28 mouse cellular contexts compared by ENCODE assay signal in the genomic region with DNA sequence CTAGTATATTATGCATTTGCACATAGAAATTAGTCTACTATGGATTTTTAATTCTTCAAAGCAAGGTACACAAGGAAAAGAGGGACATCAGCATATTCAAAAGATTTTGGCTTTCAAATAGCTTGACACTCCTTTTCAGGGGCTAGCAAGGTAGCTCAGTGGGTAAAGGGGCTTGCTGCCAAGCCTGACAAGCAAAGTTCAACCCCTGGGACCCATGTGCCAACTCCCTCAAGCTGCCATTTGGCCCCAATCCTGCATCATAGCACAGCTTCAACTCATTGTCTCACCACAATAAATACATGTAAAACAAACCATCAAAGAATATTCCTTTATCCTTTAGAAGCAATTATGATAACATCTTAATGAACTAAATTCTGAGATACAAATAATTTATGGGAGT. TPM values are rescaled to one million over a fixed set of nuclear protein-coding genes. Genes with fewer than 3 reads are reported as not detected.
DNase-seq lines count a peak whose midpoint lies in the region; ATAC-seq and TF ChIP-seq lines count a peak whose summit lies in the region.
"Had no signal": no experiment of that assay in that cellular context is flagged by ENCODE, and none has a peak within 500 bp of the region (broad histone marks: within the 10 kb centered on the region; RNA-seq: fewer than 3 reads in every experiment).

No protein-coding gene starts in this region.

- no peak overlapping the region for H3K9ac ChIP-seq in midbrain, embryonic 11.5 days (ENCODE audit: low read length)
- no peak overlapping the region for H3K9ac ChIP-seq in forebrain, postnatal 0 days
- H3K9ac ChIP-seq: heart, embryonic 12.5 days; heart, embryonic 15.5 days; hindbrain, embryonic 13.5 days had no signal

- H3K9me3 ChIP-seq in midbrain, embryonic 11.5 days (ENCODE audit: control insufficient read depth, low read length) = no peaks in the 10 kb centered on the region
- no peaks in the 10 kb centered on the region for H3K9me3 ChIP-seq in forebrain, postnatal 0 days (ENCODE audit: low read length)
- H3K9me3 ChIP-seq: forebrain, embryonic 10.5 days; G1E; heart, embryonic 12.5 days; heart, embryonic 15.5 days; hindbrain, embryonic 10.5 days; hindbrain, embryonic 13.5 days had no signal

- ATAC-seq in megakaryocyte-erythroid progenitor cell, adult 5-6 weeks (replicated peaks; ENCODE audit: low FRiP score, low TSS enrichment, poor library complexity, severe bottlenecking) = no peak
- ATAC-seq in midbrain, embryonic 11.5 days (ENCODE audit: low FRiP score) = no peak
- no peak for ATAC-seq in forebrain, postnatal 0 days
- ATAC-seq: forebrain, embryonic 14.5 days; hindbrain, postnatal 0 days; inflammation-experienced regulatory T-cells, adult 6 months; intestine, embryonic 16.5 days; Patski had no signal

- TF ChIP-seq POLR2A in cerebellum, adult 2 months (IDR thresholded peaks at IDR 0.05; ENCODE audit: borderline replicate concordance, insufficient read depth, low read length) = no peak

- H3K36me3 ChIP-seq in midbrain, embryonic 11.5 days (ENCODE audit: control insufficient read depth, insufficient read depth, low read length) = no peaks in the 10 kb centered on the region
- H3K36me3 ChIP-seq in forebrain, postnatal 0 days (ENCODE audit: insufficient read depth) = no peaks in the 10 kb centered on the region
- H3K36me3 ChIP-seq: forebrain, embryonic 10.5 days; heart, embryonic 12.5 days; heart, embryonic 15.5 days; hindbrain, embryonic 10.5 days; hindbrain, embryonic 13.5 days had no signal

- H3K4me3 ChIP-seq in cerebellum, adult 2 months (replicated peaks; ENCODE audit: insufficient read depth, low read depth, low read length) = no peak overlapping the region
- H3K4me3 ChIP-seq in midbrain, embryonic 11.5 days (ENCODE audit: low read depth, low read length) = no peak overlapping the region
- no peak overlapping the region for H3K4me3 ChIP-seq in forebrain, postnatal 0 days (ENCODE audit: low read depth, low read length)
- H3K4me3 ChIP-seq: forebrain, embryonic 10.5 days; heart, embryonic 12.5 days; heart, embryonic 15.5 days; hindbrain, embryonic 10.5 days; hindbrain, embryonic 13.5 days had no signal

- TF ChIP-seq CTCF in cerebellum, adult 2 months (IDR thresholded peaks at IDR 0.05; ENCODE audit: borderline replicate concordance, insufficient read depth, low read depth, low read length) = no peak
- no peak for TF ChIP-seq CTCF in forebrain, postnatal 0 days (IDR thresholded peaks at IDR 0.05; ENCODE audit: low read depth)

- H3K4me2 ChIP-seq in midbrain, embryonic 11.5 days = no peak overlapping the region
- H3K4me2 ChIP-seq in forebrain, postnatal 0 days (ENCODE audit: low read depth) = no peak overlapping the region
- H3K4me2 ChIP-seq: heart, embryonic 12.5 days; heart, embryonic 15.5 days; hindbrain, embryonic 13.5 days had no signal

- H3K27ac ChIP-seq in cerebellum, adult 2 months (ENCODE audit: insufficient read depth, low read length) = no peak overlapping the region
- no peak overlapping the region for H3K27ac ChIP-seq in midbrain, embryonic 11.5 days (ENCODE audit: low read depth, low read length)
- no peak overlapping the region for H3K27ac ChIP-seq in forebrain, postnatal 0 days (ENCODE audit: low read depth, low read length)
- H3K27ac ChIP-seq: forebrain, embryonic 10.5 days; heart, embryonic 15.5 days; hindbrain, embryonic 10.5 days; hindbrain, embryonic 13.5 days; hindbrain, postnatal 0 days had no signal

- H3K4me1 ChIP-seq in cerebellum, adult 2 months (ENCODE audit: control insufficient read depth, insufficient read depth, low read length) = peaks cover 6% of the 10 kb centered on the region; the same call in 1 of the 2 replicates
- no peaks in the 10 kb centered on the region for H3K4me1 ChIP-seq in midbrain, embryonic 11.5 days (ENCODE audit: control insufficient read depth, insufficient read depth, low read length)
- no peaks in the 10 kb centered on the region for H3K4me1 ChIP-seq in forebrain, postnatal 0 days (ENCODE audit: insufficient read depth)
- H3K4me1 ChIP-seq: forebrain, embryonic 10.5 days; hindbrain, embryonic 10.5 days; hindbrain, embryonic 13.5 days had no signal

- intact Hi-C loops in left cerebral cortex, postnatal 4 days (cut with DNase I) = no loop called here

- no peaks in the 10 kb centered on the region for H3K27me3 ChIP-seq in cerebellum, adult 2 months (ENCODE audit: control insufficient read depth, insufficient read depth, low read length)
- H3K27me3 ChIP-seq in midbrain, embryonic 11.5 days (ENCODE audit: control insufficient read depth, insufficient read depth, low read length) = no peaks in the 10 kb centered on the region
- no peaks in the 10 kb centered on the region for H3K27me3 ChIP-seq in forebrain, postnatal 0 days (ENCODE audit: insufficient read depth, low read length)
- H3K27me3 ChIP-seq: CH12.LX; heart, embryonic 12.5 days; heart, embryonic 15.5 days; hindbrain, embryonic 13.5 days; Patski had no signal

- DNase-seq in left cerebral cortex, postnatal 4 days = peak; percentile 51
- no peak for DNase-seq in left cerebral cortex, adult 9 months (ENCODE audit: low spot score in 2 of 2)
- DNase-seq in cerebellum, adult 2 months = peak; percentile 40 to 55
- DNase-seq in cerebellum, adult 9-11 months = peak; percentile 58
- peak; percentile 45 to 68 for DNase-seq in cerebellum, postnatal 25 days
- DNase-seq in midbrain, embryonic 11.5 days (ENCODE audit: low spot score, missing footprints) = no peak
- DNase-seq in forebrain, postnatal 0 days = no peak
- DNase-seq: adrenal gland, postnatal 10 days; adrenal gland, postnatal 36 days; B cell, adult 2 months; gastrocnemius, postnatal 25 days; heart, adult 18-20 months; heart, postnatal 10 days; heart, postnatal 36 days; kidney, adult 18-20 months had no signal

RNA-seq across cellular contexts. Expression of a gene that starts 45.3 kb away (rescaled TPM):
- 10 to 100 TPM; 14.0 to 15.5 TPM for total RNA-seq in left cerebral cortex, postnatal 4 days (2021)
- 16.7 and 16.8 TPM in 2 replicates for polyA plus RNA-seq in cerebellum, adult 2 months (2012; rRNA removed)
- 24.4 and 31.2 TPM in 2 replicates for total RNA-seq in megakaryocyte-erythroid progenitor cell, adult 5-6 weeks (2014; fragmentation: Nextera tagmentation)
- total RNA-seq in megakaryocyte-erythroid progenitor cell, adult 5-6 weeks (2017) = 29.7 and 43.5 TPM in 2 replicates
- polyA plus RNA-seq in midbrain, embryonic 11.5 days (2014; fragmentation: Nextera tagmentation; extraction: Ambion mirVana) = 22.4 and 25.9 TPM in 2 replicates
- 13.4 and 15.9 TPM in 2 replicates for total RNA-seq in forebrain, postnatal 0 days (2014; rRNA removed)
- polyA plus RNA-seq in forebrain, postnatal 0 days (2015; fragmentation: Nextera tagmentation; extraction: Ambion mirVana) = 9.7 and 12.9 TPM in 2 replicates

Comparison
In these comparisons a context has a peak if more than half of its experiments do, and no peak if none do; other contexts are left out.
1. DNase-seq: peak in left cerebral cortex, postnatal 4 days (single experiment), cerebellum, adult 2 months (2 of 2), cerebellum, adult 9-11 months (single experiment) and cerebellum, postnatal 25 days (2 of 2); none in left cerebral cortex, adult 9 months (0 of 2), midbrain, embryonic 11.5 days (single experiment) and forebrain, postnatal 0 days (single experiment).